Mouse (Mus musculus): ENCODE measurements around the gene Pafah2.

DNA sequence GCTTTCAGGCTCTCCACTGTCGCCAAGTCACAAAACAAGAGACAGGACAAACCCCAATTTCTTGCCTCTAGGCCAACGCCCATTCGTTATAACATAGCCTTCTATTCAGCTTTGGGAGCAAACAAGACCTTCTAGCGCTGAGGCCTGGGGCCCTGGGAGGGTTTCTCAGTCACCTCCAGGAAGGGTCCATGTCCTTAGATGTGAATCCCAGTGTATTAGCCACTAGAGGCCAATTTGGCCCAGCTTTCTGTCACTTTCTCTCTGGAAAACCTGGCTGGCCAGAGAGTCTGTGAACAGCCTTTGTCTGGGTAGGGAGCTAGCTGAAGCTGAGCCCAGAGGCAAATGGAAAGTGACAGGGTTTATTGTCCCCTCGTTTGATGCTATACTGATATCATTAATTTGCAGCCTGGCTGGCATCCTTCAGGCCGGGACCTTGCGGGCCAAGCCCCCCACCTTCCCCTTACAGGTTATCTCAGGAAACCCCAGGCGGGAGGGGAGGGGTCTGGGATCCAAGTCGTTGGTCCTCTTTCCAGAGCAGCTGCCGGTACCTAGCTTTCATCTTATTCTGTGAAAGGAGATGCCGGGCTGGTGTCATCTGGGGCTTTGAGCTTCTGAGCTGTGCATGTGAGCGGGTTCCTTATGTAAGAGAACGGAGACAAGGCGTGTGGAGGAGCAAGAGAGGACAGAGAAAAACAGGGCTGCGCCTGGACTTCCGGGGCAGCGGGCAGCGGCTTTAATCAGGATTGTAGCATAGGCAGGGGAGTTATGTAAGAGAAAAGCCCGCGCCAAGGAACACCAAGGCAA is 54.5 kb downstream of the Pafah2 start:
- TF ChIP-seq CTCF (conservative IDR thresholded peaks at IDR 0.05; ENCODE audit: low read length): no peak
- no peak for TF ChIP-seq POU5F1 (IDR thresholded peaks at IDR 0.05; ENCODE audit: borderline replicate concordance, low read length)

All from E14TG2a.4 (cell line).